Mouse (Mus musculus) limb, embryonic 15.5 days (tissue): ENCODE measurements around the gene Inpp5f. TPM values are rescaled to one million over a fixed set of nuclear protein-coding genes. Genes with fewer than 3 reads are reported as not detected.
A peak's percentile ranks its signal among the peaks of the same experiment; 100 is the strongest.

Source experiments
- ATAC-seq: fragments of 200-750 bp; cut with Nextera tagmentation; 2 replicates; pipeline ENCODE4 v1.8.0; 2017; ENCODE audit warnings: low read depth, moderate TSS enrichment; ENCODE audit not compliant: insufficient number of reproducible peaks, low FRiP score, low TSS enrichment
- H3K27ac ChIP-seq: fragments of 300-500 bp; sonication (generic); 2 replicates; pipeline ENCODE4 v1.5.1; 2015; ENCODE audit warnings: moderate library complexity, mild to moderate bottlenecking, inconsistent platforms
- H3K27me3 ChIP-seq: fragments of 300-500 bp; sonication (generic); 2 replicates; pipeline ENCODE4 v1.6.1; 2015; ENCODE audit warnings: inconsistent platforms
- H3K36me3 ChIP-seq: fragments of 300-500 bp; sonication (generic); 2 replicates; pipeline ENCODE4 v1.6.1; 2015; ENCODE audit warnings: inconsistent platforms
- H3K4me1 ChIP-seq: fragments of 300-500 bp; sonication (generic); 2 replicates; pipeline ENCODE4 v1.6.1; 2015; ENCODE audit warnings: inconsistent platforms
- H3K4me2 ChIP-seq: fragments of 300-500 bp; sonication (generic); 2 replicates; pipeline ENCODE4 v1.6.1; 2015; ENCODE audit warnings: mild to moderate bottlenecking, inconsistent platforms
- H3K4me3 ChIP-seq: fragments of 300-500 bp; sonication (generic); 2 replicates; pipeline ENCODE4 v1.5.1; 2015; ENCODE audit warnings: mild to moderate bottlenecking, inconsistent platforms
- H3K9ac ChIP-seq: fragments of 300-500 bp; sonication (generic); 2 replicates; pipeline ENCODE4 v1.6.1; 2015; ENCODE audit warnings: inconsistent platforms
- H3K9me3 ChIP-seq: fragments of 300-500 bp; sonication (generic); 2 replicates; pipeline ENCODE4 v1.6.1; 2016; ENCODE audit warnings: inconsistent platforms
- WGBS: fragments of 180-500 bp; shearing (Covaris S2); methylation state at CpG from one replicate; pipeline ENCODE4 v1.1.7; 2015; 5-methylcytosine and 5-hydroxymethylcytosine counted together
- polyA plus RNA-seq: library from polyadenylated mRNA; unstranded; fragments of >200 nt; fragmentation: Nextera tagmentation; extraction: Ambion mirVana; gene quantifications from 2 replicates; pipeline ENCODE4 v1.2.1, GENCODE M21; 2015

Inpp5f gene
- polyA plus RNA-seq, 1 experiment from 2014 or later, result 16.9 TPM

DNA sequence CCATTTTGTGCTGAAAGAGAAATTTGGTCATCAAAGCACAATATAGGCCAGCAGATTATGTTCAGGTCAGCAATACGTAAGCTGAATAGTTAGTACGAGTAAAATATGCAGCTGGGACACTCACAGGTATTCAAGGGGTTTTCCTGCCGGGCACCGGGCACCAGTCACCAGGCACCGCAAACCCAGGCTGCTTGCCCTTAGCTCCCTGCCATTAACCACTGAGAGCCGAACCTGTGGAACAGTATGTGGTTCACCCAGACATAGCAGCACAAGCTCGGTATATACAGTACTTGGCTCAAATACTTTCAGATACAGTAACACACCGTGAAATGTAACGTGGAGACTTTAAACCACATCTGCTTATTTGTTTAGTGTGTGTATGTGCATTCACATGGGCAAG is 114.1 kb downstream of the Inpp5f start:
- ATAC-seq, result no peak
- Histone ChIP-seq H3K4me2 (no peak overlapping the region), H3K27me3 (no peaks in the 10 kb centered on the region), H3K9ac (no peak overlapping the region), H3K4me1 (peaks cover 15% of the 10 kb centered on the region), H3K4me3 (no peak overlapping the region), H3K9me3 (no peaks in the 10 kb centered on the region), H3K36me3 (peaks cover 23% of the 10 kb centered on the region), H3K27ac (no peak overlapping the region)
- 79% methylated on average over 9 of the region's 9 CpGs for WGBS

GRCm38 (mm10) chr7:128726999-128727398 is 115.9 kb downstream of the Inpp5f start:
- Histone ChIP-seq H3K27ac (no peak overlapping the region), H3K27me3 (no peaks in the 10 kb centered on the region), H3K9ac (no peak overlapping the region), H3K4me3 (no peak overlapping the region), H3K4me1 (peaks cover 15% of the 10 kb centered on the region), H3K4me2 (no peak overlapping the region), H3K9me3 (no peaks in the 10 kb centered on the region), H3K36me3 (peaks cover 13% of the 10 kb centered on the region)
- 77% methylated on average over 10 of the region's 10 CpGs for WGBS
- ATAC-seq, result no peak

DNA sequence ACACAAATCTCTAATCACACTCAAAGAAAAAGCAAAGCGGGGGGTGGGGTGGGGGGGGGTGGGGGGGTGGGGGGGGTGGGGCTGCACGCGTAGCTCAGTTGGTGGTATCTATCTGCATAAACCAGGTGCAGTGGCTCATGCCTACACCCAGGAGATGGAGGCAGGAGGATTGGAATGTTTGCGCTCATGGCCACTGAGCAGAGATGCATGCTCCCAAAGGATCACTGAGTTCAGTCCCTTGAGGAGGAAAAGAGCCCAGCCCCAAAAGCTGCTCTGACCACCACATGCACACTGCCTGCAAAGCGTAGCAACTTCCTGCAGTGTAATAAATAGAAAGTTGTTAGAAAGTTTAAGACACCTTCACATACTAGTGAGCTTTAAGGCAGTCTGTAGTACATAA is 116.6 kb downstream of the Inpp5f start:
- H3K4me3 ChIP-seq, result no peak overlapping the region
- no peaks in the 10 kb centered on the region for H3K9me3 ChIP-seq
- WGBS, result 67% methylated on average over 5 of the region's 5 CpGs
- H3K27me3 ChIP-seq, result no peaks in the 10 kb centered on the region
- H3K9ac ChIP-seq, result no peak overlapping the region
- peaks cover 7% of the 10 kb centered on the region for H3K36me3 ChIP-seq
- H3K4me1 ChIP-seq, result peaks cover 15% of the 10 kb centered on the region
- H3K27ac ChIP-seq, result no peak overlapping the region
- no peak for ATAC-seq
- no peak overlapping the region for H3K4me2 ChIP-seq

DNA sequence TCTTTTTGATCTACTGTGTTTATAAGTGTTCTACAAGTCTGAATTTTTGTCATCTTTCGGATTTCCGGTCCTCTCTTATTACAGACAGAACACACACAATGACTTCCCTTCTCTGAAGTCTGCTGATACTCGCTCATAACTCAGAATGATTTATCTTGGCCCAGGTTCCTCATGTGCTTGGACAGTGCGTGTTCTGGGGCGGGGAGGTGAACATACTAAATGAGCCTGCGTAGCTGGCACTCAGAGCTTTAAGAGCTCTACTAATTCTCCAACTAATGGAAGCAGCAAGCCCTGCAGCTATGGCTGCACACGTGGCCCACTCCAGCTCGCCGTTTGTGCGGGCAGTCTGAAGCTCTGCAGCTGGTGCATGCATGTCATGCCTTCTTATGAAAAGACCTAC is 117.6 kb downstream of the Inpp5f start:
- no peak for ATAC-seq
- WGBS, result 70% methylated on average over 10 of the region's 10 CpGs
- Histone ChIP-seq H3K4me2 (no peak overlapping the region), H3K36me3 (no peaks in the 10 kb centered on the region), H3K4me1 (peaks cover 15% of the 10 kb centered on the region), H3K4me3 (no peak overlapping the region), H3K27me3 (no peaks in the 10 kb centered on the region), H3K9me3 (no peaks in the 10 kb centered on the region), H3K9ac (no peak overlapping the region), H3K27ac (no peak overlapping the region)

DNA sequence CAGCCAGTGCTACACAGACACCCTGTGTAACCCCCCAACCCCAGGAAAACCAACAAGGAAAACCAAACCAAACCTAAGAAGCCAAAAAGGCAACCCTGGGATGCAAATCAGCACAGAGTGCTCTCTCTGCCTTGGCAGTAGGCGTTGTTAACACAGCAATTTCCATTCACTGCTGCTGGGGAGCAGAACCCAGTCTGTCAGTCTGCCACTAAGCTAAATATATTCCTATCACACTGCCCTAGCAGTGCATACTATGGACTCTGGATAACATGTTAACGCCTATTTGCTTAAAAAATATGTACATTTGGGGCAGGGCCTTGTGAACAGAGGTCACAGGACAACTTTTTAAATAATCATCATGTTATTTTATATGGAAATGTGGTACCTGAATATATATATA is 120.5 kb downstream of the Inpp5f start:
- H3K27ac ChIP-seq, result no peak overlapping the region
- H3K36me3 ChIP-seq, result 0 out of 2 replicates have a peak, but pooled peaks cover 5% of the 10 kb centered on the region
- WGBS, result 83% methylated on average over 2 of the region's 2 CpGs
- no peak overlapping the region for H3K4me3 ChIP-seq
- H3K9ac ChIP-seq, result no peak overlapping the region
- no peak for ATAC-seq
- no peak overlapping the region for H3K4me2 ChIP-seq
- peaks cover 7% of the 10 kb centered on the region for H3K4me1 ChIP-seq
- no peaks in the 10 kb centered on the region for H3K27me3 ChIP-seq
- H3K9me3 ChIP-seq, result no peaks in the 10 kb centered on the region

DNA sequence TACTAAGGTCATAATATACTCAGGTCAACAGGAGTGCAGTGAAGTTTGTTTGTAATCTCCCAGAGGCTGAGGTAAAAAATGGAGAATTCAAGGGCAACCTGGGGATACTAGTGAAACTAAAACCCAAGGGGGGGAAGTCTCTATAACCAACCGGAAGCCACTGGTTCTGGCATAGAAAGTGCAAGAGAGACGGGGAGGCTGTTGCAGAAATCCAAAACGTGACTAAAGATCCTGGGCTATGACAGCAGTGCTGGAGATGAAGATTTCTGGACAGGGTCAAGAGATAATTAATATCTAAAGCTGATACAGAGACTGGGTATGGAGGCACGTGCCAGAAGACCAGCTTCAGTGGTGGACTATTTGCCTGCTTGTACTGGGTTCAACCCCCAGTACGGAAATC is 126.9 kb downstream of the Inpp5f start:
- no peaks in the 10 kb centered on the region for H3K27me3 ChIP-seq
- no peak overlapping the region for H3K9ac ChIP-seq
- 68% methylated on average over 5 of the region's 5 CpGs for WGBS
- H3K4me2 ChIP-seq, result peak overlapping the region; percentile 74; the same call in 1 of the 2 replicates
- H3K27ac ChIP-seq, result no peak overlapping the region
- H3K4me3 ChIP-seq, result no peak overlapping the region
- ATAC-seq, result no peak
- H3K9me3 ChIP-seq, result no peaks in the 10 kb centered on the region
- peaks cover 18% of the 10 kb centered on the region for H3K4me1 ChIP-seq
- H3K36me3 ChIP-seq, result 0 out of 2 replicates have a peak, but pooled peaks cover 5% of the 10 kb centered on the region

GRCm38 (mm10) chr7:128739116-128739461 is 128.0 kb downstream of the Inpp5f start:
- no peak for ATAC-seq
- H3K4me2 ChIP-seq, result peak overlapping the region; percentile 74
- H3K27ac ChIP-seq, result no peak overlapping the region
- peak overlapping the region; percentile 94 for H3K9ac ChIP-seq
- peaks cover 19% of the 10 kb centered on the region for H3K4me1 ChIP-seq
- 0 out of 2 replicates have a peak, but pooled peaks cover 5% of the 10 kb centered on the region for H3K36me3 ChIP-seq
- peak overlapping the region; percentile 99 for H3K4me3 ChIP-seq
- no peaks in the 10 kb centered on the region for H3K27me3 ChIP-seq
- H3K9me3 ChIP-seq, result no peaks in the 10 kb centered on the region
- under 1% methylated on average over 15 of the region's 15 CpGs for WGBS

GRCm38 (mm10) chr7:128739462-128740277 is 128.5 kb downstream of the Inpp5f start:
- Histone ChIP-seq H3K4me1 (peaks cover 21% of the 10 kb centered on the region), H3K4me2 (peak overlapping the region; percentile 74), H3K9ac (peak overlapping the region; percentile 94), H3K36me3 (0 out of 2 replicates have a peak, but pooled peaks cover 3% of the 10 kb centered on the region), H3K9me3 (no peaks in the 10 kb centered on the region), H3K27me3 (no peaks in the 10 kb centered on the region), H3K4me3 (peak overlapping the region; percentile 99), H3K27ac (peak overlapping the region; percentile 88)
- WGBS, result under 1% methylated on average over 69 of the region's 80 CpGs
- ATAC-seq, result peak; percentile 36; the same call in 1 of the 2 replicates

DNA sequence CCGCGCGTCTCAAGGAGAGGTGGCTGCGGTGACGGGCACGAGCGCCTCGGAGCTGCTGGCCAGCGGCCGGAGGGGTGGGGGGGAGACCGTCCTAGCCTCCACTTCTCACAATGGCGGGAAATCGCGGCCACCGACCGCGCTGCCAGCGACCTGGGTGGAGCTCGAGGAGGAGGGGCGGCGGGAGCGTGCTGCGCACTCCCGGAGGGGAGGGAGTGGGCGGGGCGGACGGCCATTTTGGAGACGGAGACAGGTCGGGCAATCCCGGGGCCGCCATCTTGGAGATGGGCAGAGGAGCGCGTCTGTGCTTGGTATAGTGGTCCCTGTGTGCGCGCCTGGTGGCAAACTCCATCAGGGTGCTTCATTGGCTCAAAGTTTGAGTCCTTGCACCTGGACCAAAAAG is 129.2 kb downstream of the Inpp5f start, which contains the start of gene Mcmbp:
Gene Mcmbp (minus strand): TSS at position 162 of the 400 bp plus-strand sequence.
- peak within 1 kb of the TSS; percentile 94 for H3K9ac ChIP-seq
- H3K4me3 ChIP-seq, result peak within 1 kb of the TSS; percentile 99
- peaks cover 21% of the 10 kb centered on the region for H3K4me1 ChIP-seq
- H3K27me3 ChIP-seq, result no peaks in the 10 kb centered on the region
- peak; percentile 86 for ATAC-seq
- H3K4me2 ChIP-seq, result peak within 1 kb of the TSS; percentile 74
- WGBS, result 1% methylated on average over 33 of the region's 35 CpGs
- no peaks in the 10 kb centered on the region for H3K36me3 ChIP-seq
- H3K9me3 ChIP-seq, result no peaks in the 10 kb centered on the region
- peak within 1 kb of the TSS; percentile 88 for H3K27ac ChIP-seq

GRCm38 (mm10) chr7:128743898-128744297 is 132.8 kb downstream of the Inpp5f start:
- 58% methylated on average over 2 of the region's 2 CpGs for WGBS
- Histone ChIP-seq H3K27ac (peak overlapping the region; percentile 72; the same call in 1 of the 2 replicates), H3K9me3 (no peaks in the 10 kb centered on the region), H3K4me2 (peak overlapping the region; percentile 68), H3K27me3 (no peaks in the 10 kb centered on the region), H3K4me3 (peak overlapping the region; percentile 99), H3K4me1 (peaks cover 35% of the 10 kb centered on the region), H3K9ac (no peak overlapping the region), H3K36me3 (no peaks in the 10 kb centered on the region)
- no peak for ATAC-seq

DNA sequence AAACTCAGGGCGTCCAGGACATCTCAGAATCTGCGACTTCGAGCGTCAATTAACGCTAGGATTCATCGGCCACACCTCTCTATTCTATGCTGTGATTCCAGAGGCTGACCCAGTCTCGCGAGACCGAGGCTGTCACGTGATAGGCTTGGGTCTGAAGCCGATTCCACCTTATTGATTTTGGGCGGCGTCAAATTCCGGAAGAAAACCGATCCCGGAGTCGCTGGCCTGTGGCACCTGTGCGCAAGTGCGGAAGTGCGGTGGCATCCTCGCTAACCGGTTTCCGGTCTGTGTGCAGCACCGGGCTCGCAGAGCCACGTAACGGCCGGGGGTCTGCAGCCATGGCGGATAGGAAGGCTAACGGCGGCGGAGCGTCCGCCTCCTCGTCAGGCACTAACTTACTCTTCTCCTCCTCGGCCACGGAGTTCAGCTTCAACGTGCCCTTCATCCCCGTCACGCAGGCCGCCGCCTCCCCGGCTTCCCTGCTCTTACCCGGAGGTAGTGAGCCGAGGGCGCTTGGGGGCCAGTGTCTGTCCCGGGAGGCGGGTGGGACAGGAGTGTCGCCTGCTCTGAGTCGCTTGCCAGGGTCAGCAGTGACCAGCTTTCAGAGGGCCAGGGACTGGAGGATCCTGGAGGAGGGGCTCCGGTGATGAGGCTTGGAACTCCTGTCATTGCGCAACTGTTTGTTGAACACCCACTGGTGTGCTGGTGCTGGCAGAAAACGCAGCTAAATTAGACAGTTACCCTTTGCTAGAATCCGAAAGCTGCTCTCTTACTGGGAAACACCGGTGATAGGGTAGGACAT is 133.8 kb downstream of the Inpp5f start, which contains the start of gene Sec23ip:
Gene Sec23ip (plus strand): TSS at position 260 of the 802 bp plus-strand sequence.
- H3K9ac ChIP-seq, result peak within 1 kb of the TSS; percentile 91
- ATAC-seq, result peak; percentile 88
- no peaks in the 10 kb centered on the region for H3K27me3 ChIP-seq
- peaks cover 33% of the 10 kb centered on the region for H3K4me1 ChIP-seq
- H3K36me3 ChIP-seq, result peaks cover 1% of the 10 kb centered on the region; the same call in 1 of the 2 replicates
- H3K4me3 ChIP-seq, result peak within 1 kb of the TSS; percentile 99
- WGBS, result under 1% methylated on average over 54 of the region's 55 CpGs
- peak within 1 kb of the TSS; percentile 80 for H3K27ac ChIP-seq
- no peaks in the 10 kb centered on the region for H3K9me3 ChIP-seq
- peak within 1 kb of the TSS; percentile 68 for H3K4me2 ChIP-seq
